ENCODE assay signal across 24 mouse cellular contexts in genomic region chr14:101518259-101518658, GRCm38 (mm10).
DNase-seq lines count a peak whose midpoint lies in the region; ATAC-seq and TF ChIP-seq lines count a peak whose summit lies in the region.
"Had no signal": no experiment of that assay in that cellular context is flagged by ENCODE, and none has a peak within 500 bp of the region (broad histone marks: within the 10 kb centered on the region; RNA-seq: fewer than 3 reads in every experiment).

No protein-coding gene starts in this region.

- no peaks in the 10 kb centered on the region for H3K4me1 ChIP-seq in liver, adult 2 months (ENCODE audit: control insufficient read depth, insufficient read depth, low read length)
- no peaks in the 10 kb centered on the region for H3K4me1 ChIP-seq in liver, embryonic 11.5 days (replicated peaks; ENCODE audit: control insufficient read depth, insufficient read depth, low read length)
- H3K4me1 ChIP-seq in heart, embryonic 15.5 days (replicated peaks) = peaks cover 23% of the 10 kb centered on the region
- H3K4me1 ChIP-seq in embryonic facial prominence, embryonic 10.5 days = peaks cover 25% of the 10 kb centered on the region

- no peak overlapping the region for H3K4me2 ChIP-seq in liver, embryonic 11.5 days
- peak overlapping the region; percentile 51 for H3K4me2 ChIP-seq in heart, embryonic 15.5 days
- peak overlapping the region; percentile 48 for H3K4me2 ChIP-seq in myocyte (ENCODE audit: low read depth)
- H3K4me2 ChIP-seq: forebrain, embryonic 13.5 days; hindbrain, embryonic 12.5 days had no signal

- no peaks in the 10 kb centered on the region for H3K36me3 ChIP-seq in liver, adult 2 months (ENCODE audit: control insufficient read depth, insufficient read depth, low read length)
- H3K36me3 ChIP-seq in liver, embryonic 11.5 days (ENCODE audit: control insufficient read depth, insufficient read depth, low read length) = no peaks in the 10 kb centered on the region
- no peaks in the 10 kb centered on the region for H3K36me3 ChIP-seq in heart, embryonic 15.5 days
- H3K36me3 ChIP-seq in myocyte (ENCODE audit: control insufficient read depth, insufficient read depth) = no peaks in the 10 kb centered on the region
- no peaks in the 10 kb centered on the region for H3K36me3 ChIP-seq in embryonic facial prominence, embryonic 10.5 days (replicated peaks)
- H3K36me3 ChIP-seq: hindbrain, embryonic 12.5 days; limb, embryonic 10.5 days; midbrain, embryonic 10.5 days had no signal

- TF ChIP-seq POLR2A in liver, adult 2 months (IDR thresholded peaks at IDR 0.05; ENCODE audit: extremely low read depth, insufficient read depth, low read length) = no peak
- no peak for TF ChIP-seq POLR2A in myocyte (IDR thresholded peaks at IDR 0.05; ENCODE audit: insufficient read length, low read depth)

- H3K4me3 ChIP-seq in liver, adult 2 months (ENCODE audit: insufficient read depth, low read depth, low read length) = peak overlapping the region; percentile 26; the same call in 1 of the 2 replicates
- H3K4me3 ChIP-seq in liver, embryonic 11.5 days (ENCODE audit: low read depth, low read length) = no peak overlapping the region
- 0 out of 2 replicates have a peak overlapping the region, but pooled peaks have one; percentile 6 for H3K4me3 ChIP-seq in heart, embryonic 15.5 days
- H3K4me3 ChIP-seq in myocyte = no peak overlapping the region
- H3K4me3 ChIP-seq in embryonic facial prominence, embryonic 10.5 days = no peak overlapping the region
- H3K4me3 ChIP-seq: forebrain, embryonic 13.5 days; hindbrain, embryonic 12.5 days; limb, embryonic 10.5 days; midbrain, embryonic 10.5 days had no signal

- H3ac ChIP-seq in myocyte (ENCODE audit: control insufficient read depth, insufficient read length) = no peak overlapping the region

- no peaks in the 10 kb centered on the region for H3K9me3 ChIP-seq in liver, embryonic 11.5 days (ENCODE audit: control insufficient read depth, low read length)
- no peaks in the 10 kb centered on the region for H3K9me3 ChIP-seq in heart, embryonic 15.5 days (replicated peaks)
- no peaks in the 10 kb centered on the region for H3K9me3 ChIP-seq in embryonic facial prominence, embryonic 10.5 days
- H3K9me3 ChIP-seq: forebrain, embryonic 13.5 days; hindbrain, embryonic 12.5 days; limb, embryonic 10.5 days; midbrain, embryonic 10.5 days had no signal

- no peak for ATAC-seq in liver, embryonic 11.5 days (replicated peaks; ENCODE audit: low FRiP score)
- no peak for ATAC-seq in heart, embryonic 15.5 days (replicated peaks; ENCODE audit: insufficient number of reproducible peaks, insufficient read depth, low FRiP score, low read depth)
- ATAC-seq: forebrain, embryonic 13.5 days; intestine, postnatal 0 days; liver, postnatal 0 days; lung, postnatal 0 days; midbrain, embryonic 16.5 days had no signal

- WGBS in liver, adult 2 months = 46% methylated on average over 14 of the region's 14 CpGs
- WGBS in liver, embryonic 11.5 days = 54% methylated on average over 14 of the region's 14 CpGs
- WGBS in heart, embryonic 15.5 days = 23% methylated on average over 14 of the region's 14 CpGs
- WGBS in embryonic facial prominence, embryonic 10.5 days = 59% methylated on average over 14 of the region's 14 CpGs

- no peaks in the 10 kb centered on the region for H3K79me2 ChIP-seq in liver, adult 2 months (ENCODE audit: control insufficient read depth, insufficient read depth, low read length)
- no peaks in the 10 kb centered on the region for H3K79me2 ChIP-seq in myocyte (ENCODE audit: control insufficient read depth, insufficient read depth)

- no peaks in the 10 kb centered on the region for H3K27me3 ChIP-seq in liver, adult 2 months (ENCODE audit: control insufficient read depth, insufficient read depth, low read length)
- no peaks in the 10 kb centered on the region for H3K27me3 ChIP-seq in liver, embryonic 11.5 days (replicated peaks; ENCODE audit: control insufficient read depth, insufficient read depth, low read length)
- H3K27me3 ChIP-seq in heart, embryonic 15.5 days = no peaks in the 10 kb centered on the region
- H3K27me3 ChIP-seq in myocyte (ENCODE audit: control insufficient read depth, insufficient read depth, insufficient read length) = no peaks in the 10 kb centered on the region
- no peaks in the 10 kb centered on the region for H3K27me3 ChIP-seq in embryonic facial prominence, embryonic 10.5 days (replicated peaks; ENCODE audit: low read depth, poor library complexity, severe bottlenecking)
- H3K27me3 ChIP-seq: forebrain, embryonic 13.5 days; hindbrain, embryonic 12.5 days had no signal

- intact Hi-C loops in heart, postnatal 25 days (cut with DNase I) = no loop called here

- no peak for TF ChIP-seq CTCF in liver, adult 2 months (IDR thresholded peaks at IDR 0.05; ENCODE audit: low read depth, low read length)

- peak; percentile 88 for DNase-seq in heart, adult 11 months
- no peak for DNase-seq in heart, postnatal 25 days (ENCODE audit: low spot score)
- peak; percentile 25 for DNase-seq in liver, adult 2 months (ENCODE audit: extremely low read depth, low read depth, low spot score)
- no peak for DNase-seq in liver, embryonic 11.5 days (ENCODE audit: low spot score)
- DNase-seq in embryonic facial prominence, embryonic 10.5 days (ENCODE audit: low spot score) = no peak
- no peak for DNase-seq in spleen, postnatal 10 days (ENCODE audit: low spot score in 2 of 2)
- DNase-seq: cerebellum, adult 8-10 months; cerebellum, postnatal 36 days; embryo, embryonic 11 days; liver; liver, postnatal 0 days; thymus, postnatal 14 days had no signal

- no peak overlapping the region for H3K27ac ChIP-seq in liver, adult 2 months (replicated peaks; ENCODE audit: insufficient read depth, low read depth, low read length)
- H3K27ac ChIP-seq in liver, embryonic 11.5 days (ENCODE audit: low read depth, low read length) = no peak overlapping the region
- H3K27ac ChIP-seq in heart, embryonic 15.5 days = peak overlapping the region; percentile 67
- no peak overlapping the region for H3K27ac ChIP-seq in embryonic facial prominence, embryonic 10.5 days (replicated peaks)
- H3K27ac ChIP-seq: forebrain, embryonic 13.5 days; hindbrain, embryonic 12.5 days; kidney, postnatal 0 days; limb, embryonic 10.5 days; macrophage; midbrain, embryonic 10.5 days; stomach, postnatal 0 days had no signal

- H3K9ac ChIP-seq in liver, adult 2 months (ENCODE audit: low read depth, low read length) = 0 out of 2 replicates have a peak overlapping the region, but pooled peaks have one; percentile 8
- H3K9ac ChIP-seq in liver, embryonic 11.5 days (ENCODE audit: low read depth, low read length) = no peak overlapping the region
- H3K9ac ChIP-seq in heart, embryonic 15.5 days = no peak overlapping the region
- H3K9ac ChIP-seq: forebrain, embryonic 13.5 days; hindbrain, embryonic 12.5 days; liver, postnatal 0 days had no signal

TF ChIP-seq in myocyte, 11 proteins besides CTCF, POLR2A, EP300 and RAD21:
- TF ChIP-seq MAX (IDR thresholded peaks at IDR 0.05; ENCODE audit: low read depth) = no peak
- TF ChIP-seq MYOD1 (IDR thresholded peaks at IDR 0.05; ENCODE audit: control insufficient read depth in 1 of 3, insufficient read length in 2 of 3, low read depth in 2 of 3) = peak in 1 of 3 experiments; percentile 10
- TF ChIP-seq USF1 (IDR thresholded peaks at IDR 0.05; ENCODE audit: low read depth) = no peak
- TF ChIP-seq REST (IDR thresholded peaks at IDR 0.05; ENCODE audit: insufficient read depth, insufficient read length) = no peak
- TF ChIP-seq CEBPB (IDR thresholded peaks at IDR 0.05; ENCODE audit: insufficient read depth, poor library complexity, severe bottlenecking) = no peak
- peak in 1 of 3 experiments; percentile 52 for TF ChIP-seq MYOG (IDR thresholded peaks at IDR 0.05; ENCODE audit: control insufficient read depth in 1 of 3, insufficient read depth in 1 of 3, insufficient read length in 2 of 3, low read depth in 2 of 3)
- no peak for TF ChIP-seq SRF (IDR thresholded peaks at IDR 0.05; ENCODE audit: control insufficient read depth, insufficient read length, low read depth)
- TF ChIP-seq TCF3 (IDR thresholded peaks at IDR 0.05; ENCODE audit: insufficient read length, low read depth) = no peak

Comparison
In these comparisons a context has a peak if more than half of its experiments do, and no peak if none do; other contexts are left out.
1. DNase-seq: peak in heart, adult 11 months (single experiment) and liver, adult 2 months (single experiment); none in heart, postnatal 25 days (single experiment), liver, embryonic 11.5 days (single experiment), embryonic facial prominence, embryonic 10.5 days (single experiment) and spleen, postnatal 10 days (0 of 2).
2. H3K4me3 ChIP-seq: peak in liver, adult 2 months (single experiment) and heart, embryonic 15.5 days (single experiment); none in liver, embryonic 11.5 days (single experiment), myocyte (single experiment) and embryonic facial prominence, embryonic 10.5 days (single experiment).